Mouse (Mus musculus): ENCODE measurements around the gene Atp10a.
"Not testable (repeated sequence)": the region's sequence is repeated elsewhere in the genome, so short reads cannot be mapped to it uniquely, and the experiment has no call there.

Gene Atp10a

GRCm38 (mm10) chr7:58787585-58787984, 131.6 kb downstream of the Atp10a start:
- CTCF ChIA-PET = no interaction called here

- CTCF ChIA-PET = interaction anchor here (0.5 kb wide), 1 partner anchor 220 kb away, joined by 3 read pairs; no protein-coding TSS in a partner anchor
These were observed 132.7 kb downstream of the Atp10a start for GRCm38 (mm10) chr7:58788424-58789261.

GRCm38 (mm10) chr7:58797281-58797680, 141.3 kb downstream of the Atp10a start:
- CTCF ChIA-PET = interaction anchor here (0.7 kb wide), 1 partner anchor 96 kb away, joined by 3 read pairs; no protein-coding TSS in a partner anchor

DNA sequence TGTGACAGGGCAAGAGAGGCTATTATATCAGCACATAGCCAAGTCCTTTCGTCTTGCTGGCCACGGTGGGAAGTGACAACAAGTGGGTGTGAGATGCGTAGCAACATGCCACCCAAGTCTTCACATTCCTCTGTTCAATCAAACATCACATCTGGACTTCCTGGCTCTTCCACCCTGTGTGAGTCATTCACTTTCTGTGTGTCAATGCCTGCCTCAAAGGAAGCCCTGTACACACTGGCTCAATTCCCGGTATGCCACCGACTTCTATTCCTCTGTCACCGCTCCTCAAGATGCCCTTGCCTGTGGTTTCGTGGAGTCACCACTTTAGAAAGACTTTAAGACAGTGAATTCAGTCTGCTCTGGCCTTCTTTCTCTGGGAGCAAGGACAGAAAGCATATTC, 144.9 kb downstream of the Atp10a start:
- CTCF ChIA-PET = no interaction called here

GRCm38 (mm10) chr7:58801791-58802190, 145.8 kb downstream of the Atp10a start:
- CTCF ChIA-PET = no interaction called here

DNA sequence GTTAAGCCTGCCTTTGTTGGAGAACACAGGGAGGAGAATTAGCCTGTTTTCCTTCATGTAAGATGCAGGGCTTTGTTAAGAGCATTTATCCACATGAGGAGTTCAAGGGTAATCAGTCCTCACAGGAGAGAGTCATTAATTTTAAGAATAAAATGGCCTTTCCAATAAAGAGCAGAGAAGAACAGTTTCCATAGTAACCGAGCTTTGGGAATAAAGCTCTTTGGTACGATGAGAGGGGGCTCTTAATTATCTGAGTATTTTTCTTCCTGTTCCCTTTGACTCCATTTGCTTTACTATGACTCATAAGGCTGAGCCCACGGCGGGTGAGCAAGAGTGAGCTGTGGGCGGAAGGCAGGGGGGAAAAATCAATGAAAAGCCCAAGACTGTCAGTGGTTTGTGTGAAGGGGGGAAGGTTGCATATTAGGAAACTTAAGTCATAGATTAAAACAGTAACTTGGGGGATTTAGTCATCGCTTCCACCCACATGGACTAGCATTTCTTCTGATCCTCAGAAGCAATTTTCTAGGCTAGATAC, 166.2 kb downstream of the Atp10a start:
- CTCF ChIA-PET = no interaction called here

DNA sequence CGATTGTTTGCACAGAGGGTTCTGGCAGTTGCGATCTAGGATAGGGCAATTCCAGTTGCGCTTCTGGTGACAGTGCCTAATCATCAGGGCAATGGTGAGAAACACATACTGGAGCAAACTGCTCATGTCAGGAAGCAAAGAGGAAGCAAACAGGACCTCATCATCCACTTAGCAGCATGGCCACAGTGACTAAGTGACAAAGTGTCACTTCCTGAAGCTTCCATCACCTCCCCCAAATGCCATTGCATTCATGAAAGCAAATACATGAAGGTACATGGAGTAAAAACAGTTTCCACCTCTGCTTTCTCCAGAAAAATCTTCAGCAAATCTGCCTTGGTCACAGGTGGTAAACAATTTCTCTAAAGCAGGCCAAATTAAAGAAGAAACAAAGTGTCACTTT, 168.7 kb downstream of the Atp10a start:
- CTCF ChIA-PET = no interaction called here

- CTCF ChIA-PET = no interaction called here
These were observed 173.1 kb downstream of the Atp10a start for GRCm38 (mm10) chr7:58829111-58829510.

GRCm38 (mm10) chr7:58836855-58837606, 181.1 kb downstream of the Atp10a start:
- CTCF ChIA-PET = not testable (repeated sequence)

GRCm38 (mm10) chr7:58840367-58840766, 184.4 kb downstream of the Atp10a start:
- CTCF ChIA-PET = no interaction called here

GRCm38 (mm10) chr7:58841066-58841465, 185.1 kb downstream of the Atp10a start:
- CTCF ChIA-PET = no interaction called here

DNA sequence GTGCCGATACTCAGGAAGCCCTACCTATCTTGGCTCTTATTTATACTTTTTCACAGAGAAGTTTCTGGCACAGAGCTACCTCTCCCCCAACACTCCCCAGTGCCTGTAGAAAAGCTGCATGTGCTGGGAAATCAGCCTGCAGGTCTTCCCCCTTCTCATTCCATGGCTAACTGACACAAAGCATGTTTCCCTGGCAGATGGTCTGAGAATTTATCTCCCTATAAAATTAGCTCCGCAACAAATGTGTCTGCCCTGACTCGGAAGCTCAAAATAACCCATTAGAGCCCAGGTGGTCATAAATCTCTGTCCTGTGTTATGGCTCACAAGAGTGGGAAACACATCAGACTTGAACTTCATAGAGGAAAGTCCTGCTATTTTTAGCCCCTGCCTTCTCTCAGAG, 186.9 kb downstream of the Atp10a start:
- CTCF ChIA-PET = no interaction called here

- CTCF ChIA-PET = no interaction called here
These were observed 187.9 kb downstream of the Atp10a start for GRCm38 (mm10) chr7:58843767-58844445.

DNA sequence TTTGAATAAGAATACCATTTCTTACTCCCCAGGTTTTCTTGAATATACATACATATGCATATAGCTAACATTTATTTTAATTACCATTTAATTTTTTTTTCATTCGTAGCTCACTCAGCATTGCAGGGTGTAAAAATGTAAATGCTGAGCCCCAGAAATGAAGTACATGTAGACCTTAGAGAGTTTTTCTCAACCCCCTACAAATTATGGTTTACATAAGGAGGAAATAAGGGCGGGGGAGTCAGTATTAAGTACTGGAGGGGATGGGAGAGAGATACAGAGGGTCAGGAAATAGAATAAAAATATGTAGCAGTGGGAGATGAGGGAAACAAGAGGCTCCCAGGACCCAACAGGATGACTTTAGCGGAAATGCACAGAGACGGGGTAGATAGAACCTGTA, 188.5 kb downstream of the Atp10a start:
- CTCF ChIA-PET = no interaction called here

GRCm38 (mm10) chr7:58858921-58859320, 203.0 kb downstream of the Atp10a start:
- CTCF ChIA-PET = no interaction called here

DNA sequence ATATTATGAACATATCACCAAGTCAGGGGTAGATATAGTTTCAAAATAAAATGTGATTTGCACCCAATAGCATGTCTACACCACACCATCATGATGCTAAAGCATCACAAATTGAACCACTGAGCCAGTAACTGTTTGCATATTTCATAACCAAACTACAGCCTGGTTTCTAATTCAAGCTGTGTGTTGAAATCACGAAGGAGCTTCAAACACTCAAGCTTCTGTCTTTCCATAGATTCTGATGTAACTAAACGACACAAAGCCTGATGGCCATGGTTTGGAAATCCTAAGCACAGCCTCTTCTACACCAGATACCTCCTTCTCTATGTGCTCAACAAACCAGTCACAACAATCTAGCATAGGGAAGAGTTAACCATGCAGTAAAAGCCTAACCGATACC, 207.2 kb downstream of the Atp10a start:
- CTCF ChIA-PET = no interaction called here

- CTCF ChIA-PET = no interaction called here
These were observed 211.1 kb downstream of the Atp10a start for GRCm38 (mm10) chr7:58866865-58867614.

DNA sequence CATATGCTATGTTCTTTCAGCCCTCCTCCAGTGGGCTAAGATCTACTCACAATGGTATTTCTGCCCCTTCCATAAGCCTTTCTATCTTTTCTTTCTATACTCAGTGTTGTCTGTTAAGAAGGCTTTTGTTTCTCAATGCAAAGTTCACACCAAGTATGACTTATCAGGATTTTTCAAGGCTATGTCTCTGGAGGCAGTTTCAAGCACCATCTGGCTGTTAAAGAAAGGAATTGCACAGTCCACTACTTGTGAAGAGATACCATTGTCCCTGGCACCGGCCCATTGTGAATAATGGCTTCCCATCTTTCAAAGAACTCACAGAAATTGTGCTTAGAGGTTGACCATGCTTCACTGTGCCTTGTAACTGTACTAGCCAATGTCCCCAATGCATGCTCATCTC, 214.7 kb downstream of the Atp10a start:
- CTCF ChIA-PET = no interaction called here

- CTCF ChIA-PET = no interaction called here
These were observed 217.7 kb downstream of the Atp10a start for GRCm38 (mm10) chr7:58873676-58874075.

Measured in spleen, embryonic (tissue).